Mouse (Mus musculus) adrenal gland, adult 18-20 months (tissue): ENCODE measurements around the gene Defb46. TPM values are rescaled to one million over a fixed set of nuclear protein-coding genes. Genes with fewer than 3 reads are reported as not detected.

Source experiments
- DNase-seq, 2 experiments: peaks; one replicate each; pipeline ENCODE4 v3.0.0; 2021 to 2022; ENCODE audit warnings: low spot score in 2 of 2
- long read RNA-seq, 2 experiments: library from polyadenylated mRNA; stranded (forward); transcript quantifications; one replicate each; pipeline ENCODE4 v2.0.0; 2021
- total RNA-seq, 2 experiments: library from RNA; stranded (reverse); gene quantifications; 1 replicate in 1 of 2; 2 replicates in 1 of 2; pipeline ENCODE4 v1.2.3; 2021

The Defb46 gene
- not detected for total RNA-seq
- long read RNA-seq, experiment 1: 0 reads
- long read RNA-seq, experiment 2: 0 reads

DNA sequence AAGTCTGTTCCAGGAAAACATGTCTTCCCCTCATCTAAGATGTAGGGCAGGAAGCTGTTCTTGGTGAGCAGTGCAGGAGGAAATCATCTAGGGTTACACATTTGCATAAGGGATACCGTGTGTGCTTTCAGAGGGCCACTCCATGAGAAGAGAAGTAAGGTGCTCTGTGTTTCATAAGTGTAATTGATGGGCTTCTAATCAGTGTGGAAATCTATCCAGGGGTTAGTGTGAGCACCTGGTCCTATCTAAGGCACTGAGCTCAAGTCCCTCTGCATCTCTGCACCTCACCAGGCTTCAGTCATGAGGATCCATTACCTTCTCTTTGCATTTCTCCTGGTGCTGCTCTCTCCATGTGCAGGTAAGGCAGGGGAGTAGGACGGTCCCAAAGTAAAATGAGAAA is at the start of gene Defb46:
TSS of gene Defb46 (plus strand) at position 301 of the 400 bp plus-strand sequence.
- DNase-seq: no peak

DNA sequence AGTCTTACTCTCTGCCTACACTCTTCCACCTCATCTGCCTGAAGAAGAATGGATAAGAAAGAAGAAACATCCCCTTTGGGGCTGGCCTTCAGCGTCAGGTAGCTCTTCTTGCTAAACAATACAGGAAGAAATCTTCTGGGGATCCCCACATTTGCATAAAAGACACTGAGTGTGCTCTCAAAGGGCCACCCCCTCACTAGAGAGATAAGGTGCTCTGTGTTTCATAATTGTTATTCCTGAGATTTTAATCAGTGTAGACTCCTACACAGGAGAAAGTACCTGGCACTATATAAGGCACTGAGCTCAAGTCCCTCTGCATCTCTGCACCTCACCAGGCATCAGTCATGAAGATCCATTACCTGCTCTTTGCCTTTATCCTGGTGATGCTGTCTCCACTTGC is 14.6 kb upstream of the Defb46 start, which contains the start of gene Defb6:
TSS of gene Defb6 (plus strand) at position 318 of the 400 bp plus-strand sequence.
- no peak for DNase-seq

DNA sequence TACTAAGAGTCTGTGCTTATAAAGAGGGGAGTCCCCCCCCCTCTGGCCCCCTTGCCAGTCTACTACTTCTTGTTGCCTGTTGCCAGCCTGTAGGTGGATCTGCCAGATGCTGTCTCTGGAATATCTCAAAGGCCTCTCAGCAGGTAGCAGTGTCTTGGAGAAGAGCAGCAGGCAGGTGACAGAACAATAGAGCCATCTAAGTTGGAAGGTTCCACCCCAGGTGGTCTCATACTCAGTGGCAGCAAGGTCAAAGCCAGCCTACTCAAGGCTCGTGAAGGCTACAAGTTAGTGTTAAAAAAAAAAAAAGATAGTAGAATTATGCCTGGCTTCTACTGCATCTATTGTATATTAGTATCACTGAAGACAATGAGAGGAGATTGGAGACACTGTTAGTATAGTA is 1.6 kb upstream of the Defb46 start:
- no peak for DNase-seq

DNA sequence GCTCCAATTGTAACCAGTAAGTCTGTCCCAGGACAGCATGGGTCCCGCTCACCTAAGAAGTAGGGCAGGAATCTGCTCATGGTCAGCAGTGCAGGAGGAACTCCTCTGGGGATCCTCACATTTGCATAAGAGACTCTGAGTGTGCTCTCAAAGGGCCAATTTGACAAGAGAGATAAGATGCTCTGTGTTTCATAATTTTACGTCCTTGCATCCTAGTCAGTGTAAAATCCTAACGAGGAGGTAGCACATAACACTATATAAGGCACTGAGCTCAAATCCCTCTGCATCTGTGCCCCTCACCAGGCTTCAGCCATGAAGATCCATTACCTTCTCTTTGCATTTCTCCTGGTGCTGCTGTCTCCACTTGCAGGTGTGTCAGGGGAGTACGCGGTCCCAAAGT is 7.6 kb downstream of the Defb46 start, which contains the start of gene Defb5:
TSS of gene Defb5 (plus strand) at position 301 of the 400 bp plus-strand sequence.
- no peak for DNase-seq

DNA sequence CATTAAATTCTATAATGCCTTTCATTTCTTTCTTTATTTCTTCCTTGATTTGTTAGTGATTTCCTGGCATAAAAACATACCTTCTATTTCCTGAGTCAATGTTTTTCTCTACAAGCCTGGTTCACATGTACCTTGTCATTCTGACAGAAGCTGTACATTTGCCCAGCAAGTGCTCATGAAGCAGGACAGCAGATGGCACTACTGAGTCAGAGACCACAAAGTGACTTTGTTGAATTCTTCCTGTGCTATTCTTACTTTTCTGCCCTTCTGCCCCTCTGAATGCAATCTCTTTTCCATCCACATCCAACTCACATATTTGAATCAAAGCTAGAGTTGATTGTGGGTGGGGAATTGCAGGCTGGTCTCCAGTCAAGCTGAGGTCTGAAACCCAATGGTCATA is 18.4 kb downstream of the Defb46 start:
- no peak for DNase-seq

DNA sequence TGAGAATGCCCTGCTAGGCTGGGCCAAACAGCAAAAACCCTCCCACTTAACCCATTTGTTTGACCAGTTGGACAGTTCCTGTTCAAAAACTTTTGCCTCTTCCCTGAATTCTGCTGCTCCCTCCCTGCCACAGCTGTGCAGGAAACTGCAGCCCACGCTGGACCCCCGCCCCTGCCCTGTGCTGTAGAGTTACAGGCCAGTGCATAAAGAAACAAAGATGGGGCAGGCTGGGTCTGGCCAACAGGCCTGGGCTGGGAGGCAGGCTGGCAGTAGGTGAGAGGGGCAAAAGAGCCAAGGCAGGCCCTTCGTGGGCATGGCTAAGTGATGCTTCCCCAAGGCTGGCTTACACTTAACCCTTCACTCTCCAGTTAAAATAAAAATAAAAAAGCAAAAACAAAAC is 20.0 kb downstream of the Defb46 start:
- DNase-seq: no peak

Other genes with a start within 250 kb of the Defb46 start
- not detected for gene Defb37, start 248.9 kb upstream of the Defb46 start, total RNA-seq
- not detected for gene Defb38, start 213.3 kb upstream of the Defb46 start, total RNA-seq
- 1 to 10 TPM in 1 of 2 experiments, not detected in 1; 2.4 TPM for gene Defb39, start 175.1 kb upstream of the Defb46 start, total RNA-seq
- not detected for gene Defb12, start 125.1 kb upstream of the Defb46 start, total RNA-seq
- gene Defb34, start 116.2 kb upstream of the Defb46 start, total RNA-seq: not detected
- gene Gm45826, start 99.1 kb upstream of the Defb46 start, total RNA-seq: not detected
- gene Defb14, start 45.6 kb upstream of the Defb46 start, total RNA-seq: not detected
- not detected for gene Defb4, start 41.2 kb upstream of the Defb46 start, total RNA-seq
- gene Defb6, start 14.4 kb upstream of the Defb46 start, total RNA-seq: not detected
- not detected for gene Defb5, start 7.7 kb downstream of the Defb46 start, total RNA-seq
- not detected for gene Defb3, start 53.4 kb downstream of the Defb46 start, total RNA-seq
- not detected for gene Defb8, start 207.7 kb downstream of the Defb46 start, total RNA-seq